Mouse (Mus musculus): Measurements from ENCODE around the gene Pnp. TPM values are rescaled to one million over a fixed set of nuclear protein-coding genes. Genes with fewer than 3 reads are reported as not detected.
"Not testable (repeated sequence)": the region's sequence is repeated elsewhere in the genome, so short reads cannot be mapped to it uniquely, and the experiment has no call there.

The Pnp gene
- polyA plus RNA-seq, 1 experiment from 2014 or later: 86.1 TPM

DNA sequence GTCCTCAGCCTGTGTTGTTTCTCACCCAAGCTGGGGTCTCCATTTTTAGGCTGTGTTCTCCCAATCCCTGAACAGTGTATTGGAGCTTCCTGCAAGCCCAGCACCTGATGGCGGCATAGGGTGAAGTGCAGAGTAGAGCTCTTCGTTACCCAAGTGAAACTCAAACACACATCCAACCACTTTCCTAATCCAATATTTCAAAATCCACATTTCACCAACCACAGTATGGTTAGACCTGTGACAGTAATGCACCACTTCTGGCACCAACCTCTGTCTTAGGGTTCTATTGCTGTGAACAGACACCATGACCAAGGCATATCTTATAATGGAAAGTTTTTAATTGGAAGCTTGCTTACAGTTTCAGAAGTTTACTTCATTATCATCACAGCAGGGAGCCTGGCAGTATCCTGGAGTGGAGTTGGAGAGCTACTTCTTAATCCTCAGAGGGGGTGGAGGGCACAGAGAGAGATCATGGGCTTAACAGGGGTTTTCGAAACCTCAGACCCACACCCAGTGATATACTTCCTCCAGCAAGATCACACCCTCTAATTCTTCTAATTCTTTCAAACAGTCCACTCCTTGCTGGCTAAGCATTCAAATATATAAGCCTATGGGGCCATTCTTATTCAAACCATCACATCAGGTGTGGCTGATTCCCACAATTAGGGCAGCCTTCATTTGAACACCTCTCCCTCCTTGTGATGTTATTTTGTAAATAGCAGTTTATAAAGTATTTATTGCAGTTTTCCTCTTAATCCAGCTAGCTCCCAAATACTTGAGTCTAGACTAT is 7.4 kb downstream of the Pnp start:
- ATAC-seq (ENCODE audit: insufficient number of reproducible peaks, low FRiP score, low TSS enrichment, low read depth) (no peak), DNase-seq (ENCODE audit: low spot score) (no peak)
- H3K27ac ChIP-seq (replicated peaks; ENCODE audit: low read depth, low read length): no peak overlapping the region
- no peaks in the 10 kb centered on the region for H3K4me1 ChIP-seq (ENCODE audit: control insufficient read depth, insufficient read depth, low read length)
- H3K4me2 ChIP-seq (ENCODE audit: low read depth, severe bottlenecking): no peak overlapping the region
- H3K36me3 ChIP-seq (ENCODE audit: control insufficient read depth, insufficient read depth, low read length): no peaks in the 10 kb centered on the region
- no peaks in the 10 kb centered on the region for H3K27me3 ChIP-seq (ENCODE audit: control insufficient read depth, insufficient read depth, low read length)
- WGBS: 86% methylated on average over 3 of the region's 3 CpGs
- no peak overlapping the region for H3K4me3 ChIP-seq (ENCODE audit: low read depth, low read length)
- no peak overlapping the region for H3K9ac ChIP-seq (ENCODE audit: low read length)
- H3K9me3 ChIP-seq (ENCODE audit: control insufficient read depth, low read length): no peaks in the 10 kb centered on the region

DNA sequence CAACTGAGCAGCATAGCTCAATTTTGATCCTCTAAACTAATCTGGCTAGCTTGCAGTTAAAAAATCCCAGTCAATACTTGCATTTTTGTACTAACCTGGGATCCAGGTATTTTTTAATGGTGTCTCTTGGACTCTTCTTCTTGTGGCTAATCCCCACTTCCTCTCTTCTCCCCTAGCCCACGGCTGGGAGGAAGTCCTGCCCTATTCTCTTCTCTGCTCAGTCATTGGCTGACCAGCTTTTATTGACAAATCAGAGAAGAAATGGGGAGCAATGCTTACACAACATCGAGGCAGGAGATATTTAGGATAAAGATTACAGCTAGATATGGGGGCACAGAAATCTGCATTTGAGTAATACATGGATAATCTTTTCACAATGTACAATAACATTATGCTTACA is 8.1 kb downstream of the Pnp start:
- no peaks in the 10 kb centered on the region for H3K9me3 ChIP-seq (ENCODE audit: control insufficient read depth, low read length)
- no peak overlapping the region for H3K4me2 ChIP-seq (ENCODE audit: low read depth, severe bottlenecking)
- no peak overlapping the region for H3K9ac ChIP-seq (ENCODE audit: low read length)
- no peak overlapping the region for H3K4me3 ChIP-seq (ENCODE audit: low read depth, low read length)
- ATAC-seq (ENCODE audit: insufficient number of reproducible peaks, low FRiP score, low TSS enrichment, low read depth) (no peak), DNase-seq (ENCODE audit: low spot score) (no peak)
- no peaks in the 10 kb centered on the region for H3K4me1 ChIP-seq (ENCODE audit: control insufficient read depth, insufficient read depth, low read length)
- H3K27ac ChIP-seq (replicated peaks; ENCODE audit: low read depth, low read length): no peak overlapping the region
- 52% methylated on average over 2 of the region's 2 CpGs for WGBS
- no peaks in the 10 kb centered on the region for H3K36me3 ChIP-seq (ENCODE audit: control insufficient read depth, insufficient read depth, low read length)
- H3K27me3 ChIP-seq (ENCODE audit: control insufficient read depth, insufficient read depth, low read length): no peaks in the 10 kb centered on the region

DNA sequence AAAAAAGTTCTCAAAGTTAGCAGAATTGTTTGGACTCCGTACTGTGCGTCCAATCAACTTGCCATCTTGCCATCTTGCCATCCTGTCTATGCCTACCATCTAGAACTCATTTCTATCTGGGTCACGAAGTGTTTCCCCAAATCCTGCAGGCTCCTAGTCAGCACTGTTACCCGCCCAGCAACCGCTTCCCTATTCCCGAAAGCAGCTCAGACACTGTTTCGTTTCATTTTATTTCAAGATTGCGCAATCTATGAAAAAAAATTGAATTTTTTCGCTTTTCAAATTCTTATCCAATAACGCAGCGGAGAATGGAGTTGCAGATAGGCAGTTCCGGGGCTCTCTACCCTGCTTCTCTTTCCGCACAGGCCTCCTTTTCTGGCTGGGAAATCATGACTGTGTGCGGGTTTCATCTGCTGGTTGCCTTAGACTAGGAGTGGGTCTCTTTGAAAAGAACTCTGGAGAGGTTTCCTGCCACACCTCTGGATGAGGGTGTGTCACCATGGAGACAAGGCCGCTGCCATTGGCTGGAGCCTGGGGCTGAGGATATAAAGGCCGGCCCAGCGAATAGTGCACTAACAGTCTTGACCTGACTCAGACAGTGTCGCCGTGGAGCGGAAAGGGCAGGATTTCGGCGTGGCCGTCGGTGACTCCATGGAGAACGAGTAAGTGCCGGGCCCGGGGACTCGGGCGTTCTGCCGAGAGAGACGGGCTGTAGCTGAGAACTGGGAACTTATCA is 13.2 kb downstream of the Pnp start, which contains the start of gene Gm49342:
Gene Gm49342, plus strand, starts transcription at position 586 of the 736 bp plus-strand sequence.
- ATAC-seq (ENCODE audit: insufficient number of reproducible peaks, low FRiP score, low TSS enrichment, low read depth) (peak; percentile 99), DNase-seq (ENCODE audit: low spot score) (peak; percentile 96)
- no peaks in the 10 kb centered on the region for H3K36me3 ChIP-seq (ENCODE audit: control insufficient read depth, insufficient read depth, low read length)
- H3K4me1 ChIP-seq (ENCODE audit: control insufficient read depth, insufficient read depth, low read length): no peaks in the 10 kb centered on the region
- no peaks in the 10 kb centered on the region for H3K9me3 ChIP-seq (ENCODE audit: control insufficient read depth, low read length)
- peak within 1 kb of the TSS; percentile 45 for H3K4me3 ChIP-seq (ENCODE audit: low read depth, low read length)
- H3K4me2 ChIP-seq (ENCODE audit: low read depth, severe bottlenecking): peak within 1 kb of the TSS; percentile 54
- peak within 1 kb of the TSS; percentile 64; the same call in 1 of the 2 replicates for H3K27ac ChIP-seq (replicated peaks; ENCODE audit: low read depth, low read length)
- no peaks in the 10 kb centered on the region for H3K27me3 ChIP-seq (ENCODE audit: control insufficient read depth, insufficient read depth, low read length)
- 19% methylated on average over 31 of the region's 31 CpGs for WGBS
- H3K9ac ChIP-seq (ENCODE audit: low read length): peak within 1 kb of the TSS; percentile 62

DNA sequence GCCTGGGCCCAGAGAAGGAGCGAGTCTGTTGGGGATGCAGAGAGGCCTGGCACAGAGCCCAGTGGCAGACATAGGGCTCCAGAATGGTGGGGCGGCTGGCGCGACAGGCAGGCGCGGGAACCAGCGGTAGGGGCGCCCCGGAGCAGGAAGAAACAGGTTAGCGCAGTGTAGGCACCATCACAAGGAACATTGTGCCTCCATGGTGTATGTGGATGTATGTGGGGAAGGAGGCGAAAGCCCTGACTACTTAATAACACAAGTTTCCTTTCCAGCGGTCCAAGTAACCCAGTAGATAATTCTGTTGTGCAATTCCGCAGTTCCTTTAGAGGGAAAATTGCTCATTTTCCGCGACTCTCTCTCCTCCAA is 13.8 kb downstream of the Pnp start:
- DNase-seq (ENCODE audit: low spot score); H3K9me3 ChIP-seq (ENCODE audit: control insufficient read depth, low read length); H3K36me3 ChIP-seq (ENCODE audit: control insufficient read depth, insufficient read depth, low read length); H3K27me3 ChIP-seq (ENCODE audit: control insufficient read depth, insufficient read depth, low read length); H3K4me1 ChIP-seq (ENCODE audit: control insufficient read depth, insufficient read depth, low read length): not testable (repeated sequence)
- Histone ChIP-seq H3K4me2 (ENCODE audit: low read depth, severe bottlenecking) (peak overlapping the region; percentile 54), H3K9ac (ENCODE audit: low read length) (peak overlapping the region; percentile 62), H3K4me3 (ENCODE audit: low read depth, low read length) (peak overlapping the region; percentile 45), H3K27ac (replicated peaks; ENCODE audit: low read depth, low read length) (peak overlapping the region; percentile 64; the same call in 1 of the 2 replicates)
- peak; percentile 94 for ATAC-seq (ENCODE audit: insufficient number of reproducible peaks, low FRiP score, low TSS enrichment, low read depth)
- under 1% methylated on average over 15 of the region's 15 CpGs for WGBS

DNA sequence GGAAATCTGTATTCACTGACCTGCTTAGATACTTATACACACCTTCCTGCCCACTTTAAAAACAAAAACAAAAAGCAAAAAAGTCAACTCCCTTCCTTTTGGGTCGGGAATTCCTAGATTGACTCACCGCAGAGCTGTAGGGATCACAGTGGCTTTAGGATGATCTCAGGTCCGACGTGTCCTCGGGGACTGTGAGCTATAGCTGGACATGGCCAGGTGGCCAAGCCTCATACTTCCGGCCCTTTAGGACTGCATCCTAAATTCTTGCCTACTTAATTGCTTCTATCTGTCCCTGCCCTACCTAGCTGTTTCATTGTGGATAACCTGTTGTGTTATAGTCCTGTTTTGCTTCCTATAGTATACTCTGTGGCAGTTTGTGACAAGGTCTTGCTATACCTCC is 14.2 kb downstream of the Pnp start:
- peak overlapping the region; percentile 62 for H3K9ac ChIP-seq (ENCODE audit: low read length)
- not testable (repeated sequence) for H3K4me1 ChIP-seq (ENCODE audit: control insufficient read depth, insufficient read depth, low read length); ATAC-seq (ENCODE audit: insufficient number of reproducible peaks, low FRiP score, low TSS enrichment, low read depth); DNase-seq (ENCODE audit: low spot score); H3K36me3 ChIP-seq (ENCODE audit: control insufficient read depth, insufficient read depth, low read length); H3K27me3 ChIP-seq (ENCODE audit: control insufficient read depth, insufficient read depth, low read length); H3K9me3 ChIP-seq (ENCODE audit: control insufficient read depth, low read length); H3K27ac ChIP-seq (replicated peaks; ENCODE audit: low read depth, low read length)
- H3K4me3 ChIP-seq (ENCODE audit: low read depth, low read length): peak overlapping the region; percentile 45
- 7% methylated on average over 6 of the region's 6 CpGs for WGBS
- H3K4me2 ChIP-seq (ENCODE audit: low read depth, severe bottlenecking): peak overlapping the region; percentile 54

DNA sequence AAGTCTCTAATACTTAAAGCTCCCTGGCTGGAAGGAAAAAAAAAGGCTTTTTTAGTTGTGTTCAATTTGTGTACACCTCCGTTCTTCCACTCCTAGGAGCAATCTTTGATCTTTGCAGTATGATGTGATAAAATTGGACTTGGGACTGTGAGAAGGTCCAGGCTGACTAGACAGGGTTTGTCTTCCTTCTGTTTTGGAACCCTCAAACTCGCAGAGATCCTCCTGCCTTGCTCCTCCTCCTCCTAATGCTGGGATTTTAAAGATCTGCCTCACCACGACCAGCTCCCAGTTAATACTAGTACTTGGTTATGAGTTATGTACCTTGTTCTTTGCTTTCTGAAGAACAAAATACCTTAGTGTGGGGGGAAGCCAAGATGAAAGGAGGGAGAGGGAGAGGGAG is 14.6 kb downstream of the Pnp start:
- H3K9me3 ChIP-seq (ENCODE audit: control insufficient read depth, low read length); H3K36me3 ChIP-seq (ENCODE audit: control insufficient read depth, insufficient read depth, low read length); ATAC-seq (ENCODE audit: insufficient number of reproducible peaks, low FRiP score, low TSS enrichment, low read depth); H3K4me1 ChIP-seq (ENCODE audit: control insufficient read depth, insufficient read depth, low read length); H3K27me3 ChIP-seq (ENCODE audit: control insufficient read depth, insufficient read depth, low read length); H3K9ac ChIP-seq (ENCODE audit: low read length); DNase-seq (ENCODE audit: low spot score); H3K27ac ChIP-seq (replicated peaks; ENCODE audit: low read depth, low read length): not testable (repeated sequence)
- WGBS: 26% methylated on average over 3 of the region's 3 CpGs
- Histone ChIP-seq H3K4me3 (ENCODE audit: low read depth, low read length) (peak overlapping the region; percentile 45), H3K4me2 (ENCODE audit: low read depth, severe bottlenecking) (peak overlapping the region; percentile 54)

DNA sequence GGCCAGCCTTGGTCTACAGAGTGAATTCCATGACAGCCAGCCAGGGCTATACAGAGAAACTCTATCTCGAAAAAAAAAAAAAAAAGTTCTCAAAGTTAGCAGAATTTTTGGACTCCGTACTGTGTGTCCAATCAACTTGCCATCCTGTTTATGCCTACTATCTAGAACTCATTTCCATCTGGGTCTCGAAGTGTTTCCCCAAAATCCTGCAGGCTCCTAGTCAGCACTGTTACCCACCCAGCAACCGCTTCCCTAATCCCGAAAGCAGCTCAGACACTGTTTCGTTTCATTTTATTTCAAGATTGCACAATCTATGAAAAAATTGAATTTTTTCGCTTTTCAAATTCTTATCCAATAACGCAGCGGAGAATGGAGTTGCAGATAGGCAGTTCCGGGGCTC is 24.6 kb downstream of the Pnp start:
- ATAC-seq (ENCODE audit: insufficient number of reproducible peaks, low FRiP score, low TSS enrichment, low read depth) (no peak), DNase-seq (ENCODE audit: low spot score) (no peak)
- Histone ChIP-seq H3K36me3 (ENCODE audit: control insufficient read depth, insufficient read depth, low read length) (no peaks in the 10 kb centered on the region; the same call in 1 of the 2 replicates), H3K4me1 (ENCODE audit: control insufficient read depth, insufficient read depth, low read length) (no peaks in the 10 kb centered on the region), H3K9ac (ENCODE audit: low read length) (no peak overlapping the region), H3K27me3 (ENCODE audit: control insufficient read depth, insufficient read depth, low read length) (no peaks in the 10 kb centered on the region), H3K4me3 (ENCODE audit: low read depth, low read length) (no peak overlapping the region), H3K9me3 (ENCODE audit: control insufficient read depth, low read length) (no peaks in the 10 kb centered on the region), H3K27ac (replicated peaks; ENCODE audit: low read depth, low read length) (no peak overlapping the region), H3K4me2 (ENCODE audit: low read depth, severe bottlenecking) (no peak overlapping the region)
- 86% methylated on average over 10 of the region's 10 CpGs for WGBS

DNA sequence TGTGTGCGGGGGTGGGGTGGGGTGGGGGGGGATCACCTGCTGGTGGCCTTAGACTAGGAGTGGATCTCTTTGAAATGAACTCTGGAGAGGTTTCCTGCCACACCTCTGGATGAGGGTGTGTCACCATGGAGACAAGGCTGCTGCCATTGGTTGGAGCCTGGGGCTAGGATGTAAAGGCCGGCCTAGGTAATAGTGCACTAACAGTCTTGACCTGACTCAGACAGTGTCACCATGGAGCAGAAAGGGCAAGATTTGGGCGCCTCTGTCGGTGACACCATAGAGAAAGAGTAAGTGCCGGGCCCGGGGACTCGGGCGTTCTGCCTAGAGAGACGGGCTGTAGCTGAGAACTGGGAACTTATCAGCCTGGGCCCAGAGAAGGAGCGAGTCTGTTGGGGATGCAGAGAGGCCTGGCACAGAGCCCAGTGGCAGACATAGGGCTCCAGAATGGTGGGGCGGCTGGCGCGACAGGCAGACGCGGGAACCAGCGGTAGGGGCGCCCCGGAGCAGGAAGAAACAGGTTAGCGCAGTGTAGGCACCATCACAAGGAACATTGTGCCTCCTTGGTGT is 25.1 kb downstream of the Pnp start, which contains the start of gene Pnp2:
Gene Pnp2, plus strand, starts transcription at position 51 of the 567 bp plus-strand sequence.
- not testable (repeated sequence) for H3K4me3 ChIP-seq (ENCODE audit: low read depth, low read length); H3K36me3 ChIP-seq (ENCODE audit: control insufficient read depth, insufficient read depth, low read length); H3K9ac ChIP-seq (ENCODE audit: low read length); H3K27me3 ChIP-seq (ENCODE audit: control insufficient read depth, insufficient read depth, low read length); H3K4me1 ChIP-seq (ENCODE audit: control insufficient read depth, insufficient read depth, low read length); H3K9me3 ChIP-seq (ENCODE audit: control insufficient read depth, low read length); H3K27ac ChIP-seq (replicated peaks; ENCODE audit: low read depth, low read length)
- WGBS: 7% methylated on average over 18 of the region's 19 CpGs
- ATAC-seq (ENCODE audit: insufficient number of reproducible peaks, low FRiP score, low TSS enrichment, low read depth) (peak; percentile 64), DNase-seq (ENCODE audit: low spot score) (peak; percentile 47)
- peak within 1 kb of the TSS; percentile 22; the same call in 1 of the 2 replicates for H3K4me2 ChIP-seq (ENCODE audit: low read depth, severe bottlenecking)
